Mouse (Mus musculus): ENCODE data around the gene D17Wsu92e. TPM values are rescaled to one million over a fixed set of nuclear protein-coding genes. Genes with fewer than 3 reads are reported as not detected.

The D17Wsu92e gene
- total and polyA plus RNA-seq, 3 experiments = 34.9 to 70.8 (median 44.2) TPM

GRCm38 (mm10) chr17:27777823-27778222 lies 42.6 kb downstream of the D17Wsu92e start:
- DNase-seq (ENCODE audit: extremely low read depth) = no peak
- H3K4me1 ChIP-seq (ENCODE audit: control insufficient read depth in 1 of 2, insufficient read depth in 2 of 2) = peaks cover 9 to 16% of the 10 kb centered on the region in 2 experiments
- no peak for TF ChIP-seq KAT2A (IDR thresholded peaks at IDR 0.05; ENCODE audit: insufficient replicate concordance, low read length)
- TF ChIP-seq TCF12 (IDR thresholded peaks at IDR 0.05; ENCODE audit: low read depth, low read length) = no peak
- TF ChIP-seq CTCF (conservative IDR thresholded peaks at IDR 0.05 in 1 of 2, IDR thresholded peaks at IDR 0.05 in 1 of 2; ENCODE audit: low read depth in 2 of 2, low read length in 2 of 2) = no peak
- no peak for TF ChIP-seq NRF1 (IDR thresholded peaks at IDR 0.05; ENCODE audit: low read depth, low read length)
- TF ChIP-seq USF1 (IDR thresholded peaks at IDR 0.05; ENCODE audit: low read depth, low read length) = no peak
- TF ChIP-seq JUND (conservative IDR thresholded peaks at IDR 0.05; ENCODE audit: low read depth, low read length) = no peak
- TF ChIP-seq CHD2 (IDR thresholded peaks at IDR 0.05; ENCODE audit: low read length) = no peak
- TF ChIP-seq JUN (IDR thresholded peaks at IDR 0.05; ENCODE audit: insufficient read depth, low read depth, low read length) = no peak
- no peak for TF ChIP-seq SIN3A (IDR thresholded peaks at IDR 0.05; ENCODE audit: low read length)
- TF ChIP-seq MAZ (IDR thresholded peaks at IDR 0.05; ENCODE audit: low read depth, low read length) = no peak
- TF ChIP-seq USF2 (conservative IDR thresholded peaks at IDR 0.05; ENCODE audit: low read depth, low read length) = no peak
- no peak for TF ChIP-seq E2F4 (IDR thresholded peaks at IDR 0.05; ENCODE audit: insufficient replicate concordance, low read depth, low read length)
- TF ChIP-seq TBP (conservative IDR thresholded peaks at IDR 0.05; ENCODE audit: low read depth, low read length) = no peak
- TF ChIP-seq ZNF384 (IDR thresholded peaks at IDR 0.05; ENCODE audit: low read depth, low read length) = no peak
- TF ChIP-seq MAFK (IDR thresholded peaks at IDR 0.05; ENCODE audit: insufficient replicate concordance, low read length) = no peak
- no peak overlapping the region for H3K27ac ChIP-seq (ENCODE audit: insufficient read depth, low read depth)
- H3K4me2 ChIP-seq (ENCODE audit: insufficient read depth, low read depth, poor library complexity, severe bottlenecking) = no peak overlapping the region
- H3K9ac ChIP-seq (ENCODE audit: insufficient read depth, low read depth) = no peak overlapping the region
- in situ Hi-C loops (cut with MboI; ENCODE audit: low pct_ligation_motif_present, low pct_unique_long_range_greater_than_20kb, low sequenced_read_pairs) = no loop called here
- no peaks in the 10 kb centered on the region; the same call in 1 of the 2 replicates for H3K79me2 ChIP-seq (replicated peaks; ENCODE audit: control insufficient read depth, extremely low read depth, insufficient read depth, poor library complexity, severe bottlenecking)
- peaks cover 19 to 84% of the 10 kb centered on the region in 2 experiments for H3K36me3 ChIP-seq (replicated peaks in 1 of 2; ENCODE audit: control insufficient read depth in 1 of 2, insufficient read depth in 1 of 2, low read length in 1 of 2)
- no peaks in the 10 kb centered on the region for H3K27me3 ChIP-seq (replicated peaks)
- H3K9me3 ChIP-seq (replicated peaks; ENCODE audit: low read length) = no peaks in the 10 kb centered on the region
- dilution Hi-C loops (cut with MboI; ENCODE audit: extremely low pct_ligation_motif_present, extremely low pct_unique_long_range_greater_than_20kb, low sequenced_read_pairs) = no loop called here
- H3K4me3 ChIP-seq (replicated peaks in 1 of 3; ENCODE audit: low read depth in 2 of 3, low read length in 2 of 3, poor library complexity in 1 of 3) = no peak overlapping the region

- H3K27me3 ChIP-seq (replicated peaks) = no peaks in the 10 kb centered on the region
- TF ChIP-seq ZNF384 (IDR thresholded peaks at IDR 0.05; ENCODE audit: low read depth, low read length) = no peak
- TF ChIP-seq TBP (conservative IDR thresholded peaks at IDR 0.05; ENCODE audit: low read depth, low read length) = no peak
- TF ChIP-seq KAT2A (IDR thresholded peaks at IDR 0.05; ENCODE audit: insufficient replicate concordance, low read length) = no peak
- no peak for TF ChIP-seq HCFC1 (IDR thresholded peaks at IDR 0.05; ENCODE audit: low read depth, low read length)
- H3K4me3 ChIP-seq (replicated peaks in 1 of 3; ENCODE audit: low read depth in 2 of 3, low read length in 2 of 3, poor library complexity in 1 of 3) = no peak overlapping the region
- in situ Hi-C loops (cut with MboI; ENCODE audit: low pct_ligation_motif_present, low pct_unique_long_range_greater_than_20kb, low sequenced_read_pairs) (no loop called here), dilution Hi-C loops (cut with MboI; ENCODE audit: extremely low pct_ligation_motif_present, extremely low pct_unique_long_range_greater_than_20kb, low sequenced_read_pairs) (no loop called here)
- peaks cover 9% of the 10 kb centered on the region for H3K9me3 ChIP-seq (replicated peaks; ENCODE audit: low read length)
- H3K27ac ChIP-seq (ENCODE audit: insufficient read depth, low read depth) = no peak overlapping the region
- H3K36me3 ChIP-seq (replicated peaks in 1 of 2; ENCODE audit: control insufficient read depth in 1 of 2, insufficient read depth in 1 of 2, low read length in 1 of 2) = peaks cover 21 to 90% of the 10 kb centered on the region in 2 experiments
- H3K4me2 ChIP-seq (ENCODE audit: insufficient read depth, low read depth, poor library complexity, severe bottlenecking) = no peak overlapping the region
- H3K4me1 ChIP-seq (ENCODE audit: control insufficient read depth in 1 of 2, insufficient read depth in 2 of 2) = no peaks in the 10 kb centered on the region
- H3K79me2 ChIP-seq (replicated peaks; ENCODE audit: control insufficient read depth, extremely low read depth, insufficient read depth, poor library complexity, severe bottlenecking) = no peaks in the 10 kb centered on the region; the same call in 1 of the 2 replicates
- H3K9ac ChIP-seq (ENCODE audit: insufficient read depth, low read depth) = no peak overlapping the region
- no peak for DNase-seq (ENCODE audit: extremely low read depth)
These were observed 46.2 kb downstream of the D17Wsu92e start for GRCm38 (mm10) chr17:27774198-27774597.

Measured in CH12.LX (cell line).